ENCODE assay signal across 7 mouse cellular contexts in the genomic region with DNA sequence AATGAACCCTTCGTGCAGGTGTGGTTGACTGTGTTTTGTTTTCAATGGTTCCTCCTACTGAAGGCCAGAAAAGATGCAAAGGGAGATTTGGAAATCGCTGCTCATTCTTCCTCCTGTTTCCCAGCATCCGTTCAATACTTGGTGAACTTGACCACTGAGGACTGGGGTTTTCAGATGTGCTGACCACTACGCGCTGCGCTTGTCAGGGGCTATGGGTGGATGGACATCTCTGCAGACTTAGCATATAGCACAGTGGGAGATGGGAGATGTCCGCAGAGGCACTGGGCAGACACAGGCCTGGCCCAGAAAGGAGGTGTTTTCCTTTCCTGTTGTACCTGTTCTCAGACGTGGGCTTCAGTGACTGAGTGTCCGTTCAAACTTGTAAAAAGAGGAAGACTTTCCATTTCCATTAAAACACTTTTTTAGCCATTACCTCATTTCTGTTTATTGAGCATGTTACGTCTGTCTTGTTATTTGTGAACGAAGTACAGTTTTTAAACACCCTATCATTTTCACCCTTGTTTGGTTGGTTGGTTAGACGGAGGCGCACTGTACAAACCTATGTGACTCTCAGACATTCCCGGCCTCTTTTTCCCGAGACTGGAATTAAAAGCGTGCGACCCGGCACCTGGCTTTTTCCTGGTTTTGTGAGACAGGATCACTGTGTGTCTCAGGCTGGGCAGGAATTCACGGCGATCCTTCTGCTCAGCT. TPM values are rescaled to one million over a fixed set of nuclear protein-coding genes. Genes with fewer than 3 reads are reported as not detected.
DNase-seq lines count a peak whose midpoint lies in the region; ATAC-seq and TF ChIP-seq lines count a peak whose summit lies in the region.

No protein-coding gene starts in this region.

- no peaks in the 10 kb centered on the region for H3K9me3 ChIP-seq in E14TG2a.4 (ENCODE audit: low read length)
- no peaks in the 10 kb centered on the region for H3K9me3 ChIP-seq in liver, embryonic 15.5 days (replicated peaks)

- peak; percentile 36 for ATAC-seq in CD4-positive, CD25-positive, alpha-beta regulatory T cell, adult 4 months
- peak; percentile 17 for ATAC-seq in granulocyte monocyte progenitor cell, adult 5-6 weeks (replicated peaks; ENCODE audit: poor library complexity, severe bottlenecking)
- ATAC-seq in liver, embryonic 15.5 days (ENCODE audit: insufficient read depth), result peak; percentile 54

- H3K9ac ChIP-seq in liver, embryonic 15.5 days, result peak overlapping the region; percentile 72

- peaks cover 48% of the 10 kb centered on the region for H3K36me3 ChIP-seq in E14TG2a.4 (ENCODE audit: insufficient read depth, low read length)
- H3K36me3 ChIP-seq in liver, embryonic 15.5 days (replicated peaks), result peaks cover 7% of the 10 kb centered on the region; the same call in 1 of the 2 replicates

- DNase-seq in adrenal gland, postnatal 14 days, result no peak
- DNase-seq in frontal cortex, adult 2 months (ENCODE audit: extremely low spot score in 1 of 2, low spot score in 1 of 2), result no peak
- DNase-seq in thymus, postnatal 4 days, result no peak

- TF ChIP-seq CTCF in E14TG2a.4 (conservative IDR thresholded peaks at IDR 0.05; ENCODE audit: low read length), result no peak

- whole genome bisulfite sequencing in liver, embryonic 15.5 days (ENCODE audit: insufficient replicate concordance), result 28% methylated on average over 20 of the region's 20 CpGs

- no peaks in the 10 kb centered on the region for H3K27me3 ChIP-seq in E14TG2a.4 (ENCODE audit: insufficient read depth, low read length)
- no peaks in the 10 kb centered on the region for H3K27me3 ChIP-seq in liver, embryonic 15.5 days

- H3K4me3 ChIP-seq in E14TG2a.4 (replicated peaks; ENCODE audit: low read length), result peak overlapping the region; percentile 91
- H3K4me3 ChIP-seq in liver, embryonic 15.5 days (replicated peaks), result peak overlapping the region; percentile 85

- H3K27ac ChIP-seq in liver, embryonic 15.5 days (replicated peaks), result peak overlapping the region; percentile 67

- peak overlapping the region; percentile 84 for H3K4me2 ChIP-seq in liver, embryonic 15.5 days

- H3K4me1 ChIP-seq in E14TG2a.4 (replicated peaks; ENCODE audit: low read depth, low read length), result peaks cover 29% of the 10 kb centered on the region
- H3K4me1 ChIP-seq in liver, embryonic 15.5 days (replicated peaks), result peaks cover 25% of the 10 kb centered on the region

RNA-seq across cellular contexts. Expression of a gene that starts 0.5 kb away (rescaled TPM):
- 10 to 100 TPM; 42.6 to 52.6 TPM for polyA plus RNA-seq in CD4-positive, CD25-positive, alpha-beta regulatory T cell, adult 4 months (2017; shearing (Covaris generic))
- 15.8 and 17.7 TPM in 2 replicates for total RNA-seq in granulocyte monocyte progenitor cell, adult 5-6 weeks (2014; fragmentation: Nextera tagmentation)
- total RNA-seq in granulocyte monocyte progenitor cell, adult 5-6 weeks (2017), result 13.1 and 19.1 TPM in 2 replicates
- polyA plus RNA-seq in liver, embryonic 15.5 days (2015; fragmentation: Nextera tagmentation; extraction: Ambion mirVana), result 11.1 and 12.5 TPM in 2 replicates
- total RNA-seq in adrenal gland, postnatal 14 days (2021), result 14.6 and 17.9 TPM in 2 replicates
- polyA plus RNA-seq in frontal cortex, adult 2 months (2012; rRNA removed), result 28.8 and 31.5 TPM in 2 replicates

RNA-seq across cellular contexts. Expression of a gene that starts 27.6 kb away (rescaled TPM):
- polyA plus RNA-seq in CD4-positive, CD25-positive, alpha-beta regulatory T cell, adult 4 months (2017; shearing (Covaris generic)), result 1 to 10 TPM; 1.8 to 2.2 TPM
- total RNA-seq in granulocyte monocyte progenitor cell, adult 5-6 weeks (2014; fragmentation: Nextera tagmentation), result 3.2 and 7.7 TPM in 2 replicates
- 2.4 and 3.6 TPM in 2 replicates for total RNA-seq in granulocyte monocyte progenitor cell, adult 5-6 weeks (2017)
- polyA plus RNA-seq in liver, embryonic 15.5 days (2015; fragmentation: Nextera tagmentation; extraction: Ambion mirVana), result 0.75 and 0.88 TPM in 2 replicates
- 7.0 and 7.5 TPM in 2 replicates for total RNA-seq in adrenal gland, postnatal 14 days (2021)
- 35.2 and 35.5 TPM in 2 replicates for polyA plus RNA-seq in frontal cortex, adult 2 months (2012; rRNA removed)

RNA-seq across cellular contexts. Expression of a gene that starts 27.7 kb away (rescaled TPM):
- polyA plus RNA-seq in CD4-positive, CD25-positive, alpha-beta regulatory T cell, adult 4 months (2017; shearing (Covaris generic)), result 100 to 1,000 TPM; 416 to 450 TPM
- 385 and 398 TPM in 2 replicates for total RNA-seq in granulocyte monocyte progenitor cell, adult 5-6 weeks (2014; fragmentation: Nextera tagmentation)
- total RNA-seq in granulocyte monocyte progenitor cell, adult 5-6 weeks (2017), result 503 and 523 TPM in 2 replicates
- polyA plus RNA-seq in liver, embryonic 15.5 days (2015; fragmentation: Nextera tagmentation; extraction: Ambion mirVana), result 241 and 252 TPM in 2 replicates
- total RNA-seq in adrenal gland, postnatal 14 days (2021), result 225 and 229 TPM in 2 replicates
- polyA plus RNA-seq in frontal cortex, adult 2 months (2012; rRNA removed), result 200 and 230 TPM in 2 replicates

RNA-seq across cellular contexts. Expression of a gene that starts 34.4 kb away (rescaled TPM):
- polyA plus RNA-seq in CD4-positive, CD25-positive, alpha-beta regulatory T cell, adult 4 months (2017; shearing (Covaris generic)), result not detected
- not detected in 2 replicates for total RNA-seq in granulocyte monocyte progenitor cell, adult 5-6 weeks (2014; fragmentation: Nextera tagmentation)
- total RNA-seq in granulocyte monocyte progenitor cell, adult 5-6 weeks (2017), result not detected in 2 replicates
- not detected in 2 replicates for polyA plus RNA-seq in liver, embryonic 15.5 days (2015; fragmentation: Nextera tagmentation; extraction: Ambion mirVana)
- total RNA-seq in adrenal gland, postnatal 14 days (2021), result 0.41 TPM in 1 of 2 replicates, not detected in the other
- 95.6 and 98.2 TPM in 2 replicates for polyA plus RNA-seq in frontal cortex, adult 2 months (2012; rRNA removed)

RNA-seq across cellular contexts. Expression of a gene that starts 45.1 kb away (rescaled TPM):
- 1 to 10 TPM; 2.0 to 2.9 TPM for polyA plus RNA-seq in CD4-positive, CD25-positive, alpha-beta regulatory T cell, adult 4 months (2017; shearing (Covaris generic))
- 11.6 and 17.2 TPM in 2 replicates for total RNA-seq in granulocyte monocyte progenitor cell, adult 5-6 weeks (2014; fragmentation: Nextera tagmentation)
- total RNA-seq in granulocyte monocyte progenitor cell, adult 5-6 weeks (2017), result 20.2 and 22.3 TPM in 2 replicates
- 1.3 TPM in 2 replicates for polyA plus RNA-seq in liver, embryonic 15.5 days (2015; fragmentation: Nextera tagmentation; extraction: Ambion mirVana)
- 36.0 and 36.8 TPM in 2 replicates for total RNA-seq in adrenal gland, postnatal 14 days (2021)
- polyA plus RNA-seq in frontal cortex, adult 2 months (2012; rRNA removed), result 85.2 and 88.4 TPM in 2 replicates

Comparison
In these comparisons a context has a peak if more than half of its experiments do, and no peak if none do; other contexts are left out.
1. RNA of a gene that starts 27.6 kb away (polyA plus RNA-seq): 35.2 to 35.5 TPM in frontal cortex, adult 2 months; 1.8 to 2.2 TPM in CD4-positive, CD25-positive, alpha-beta regulatory T cell, adult 4 months and 0.75 to 0.88 TPM in liver, embryonic 15.5 days; every median in the first group is over 10 times any median in the second.
2. Peak in every context shown above with its lines, with median percentiles within 50 percentile points of each other: ATAC-seq.